Mouse (Mus musculus): ENCODE measurements around the gene Thap3.

Thap3 gene

GRCm38 (mm10) chr4:152009076-152010051 lies 20.6 kb upstream of the Thap3 start:
- peak; percentile 55 for DNase-seq (ENCODE audit: low spot score)

- peak; percentile 95 for DNase-seq (ENCODE audit: low spot score)
These were observed 19.9 kb upstream of the Thap3 start, which contains the start of gene Klhl21 for GRCm38 (mm10) chr4:152008622-152009075. Gene Klhl21 (plus strand): TSS chr4:152008803.

GRCm38 (mm10) chr4:152008148-152008500 lies 19.3 kb upstream of the Thap3 start:
- DNase-seq (ENCODE audit: low spot score): no peak

- DNase-seq (ENCODE audit: low spot score): no peak
These were observed 18.8 kb upstream of the Thap3 start for GRCm38 (mm10) chr4:152007481-152008147.

GRCm38 (mm10) chr4:152006812-152007211 lies 18.0 kb upstream of the Thap3 start:
- DNase-seq (ENCODE audit: low spot score): no peak

GRCm38 (mm10) chr4:152006137-152006536 lies 17.3 kb upstream of the Thap3 start:
- DNase-seq (ENCODE audit: low spot score): no peak

- no peak for DNase-seq (ENCODE audit: low spot score)
These were observed 13.3 kb upstream of the Thap3 start for GRCm38 (mm10) chr4:152002063-152002462.

- no peak for DNase-seq (ENCODE audit: low spot score)
These were observed 12.5 kb upstream of the Thap3 start for GRCm38 (mm10) chr4:152001335-152001734.

GRCm38 (mm10) chr4:152000906-152001305 lies 12.1 kb upstream of the Thap3 start:
- no peak for DNase-seq (ENCODE audit: low spot score)

GRCm38 (mm10) chr4:151999481-151999880 lies 10.7 kb upstream of the Thap3 start:
- DNase-seq (ENCODE audit: low spot score): no peak

- no peak for DNase-seq (ENCODE audit: low spot score)
These were observed 8.9 kb upstream of the Thap3 start for GRCm38 (mm10) chr4:151997701-151998100.

GRCm38 (mm10) chr4:151996951-151997222 lies 8.1 kb upstream of the Thap3 start:
- no peak for DNase-seq (ENCODE audit: low spot score)

- peak; percentile 100 for DNase-seq (ENCODE audit: low spot score)
These were observed 7.6 kb upstream of the Thap3 start, which contains the start of gene Phf13 for GRCm38 (mm10) chr4:151996173-151996950. Gene Phf13 (minus strand): TSS chr4:151996258.

GRCm38 (mm10) chr4:151995371-151996172 lies 6.8 kb upstream of the Thap3 start:
- DNase-seq (ENCODE audit: low spot score): no peak

GRCm38 (mm10) chr4:151994228-151995171 lies 5.7 kb upstream of the Thap3 start:
- DNase-seq (ENCODE audit: low spot score): peak; percentile 35

- no peak for DNase-seq (ENCODE audit: low spot score)
These were observed 4.2 kb upstream of the Thap3 start for GRCm38 (mm10) chr4:151993035-151993434.

GRCm38 (mm10) chr4:151992091-151992490 lies 3.3 kb upstream of the Thap3 start:
- DNase-seq (ENCODE audit: low spot score): no peak

GRCm38 (mm10) chr4:151989110-151989488 lies 302 bp upstream of the Thap3 start:
- DNase-seq (ENCODE audit: low spot score): no peak

- DNase-seq (ENCODE audit: low spot score): no peak
These were observed 819 bp downstream of the Thap3 start for GRCm38 (mm10) chr4:151988014-151988341.

GRCm38 (mm10) chr4:151986650-151987049 lies 2.1 kb downstream of the Thap3 start:
- DNase-seq (ENCODE audit: low spot score): no peak

GRCm38 (mm10) chr4:151985886-151986285 lies 2.9 kb downstream of the Thap3 start:
- no peak for DNase-seq (ENCODE audit: low spot score)
